Mouse (Mus musculus): ENCODE results near the gene Tenm3. TPM values are rescaled to one million over a fixed set of nuclear protein-coding genes. Genes with fewer than 3 reads are reported as not detected.

Gene Tenm3
- polyA plus RNA-seq, 1 experiment from 2014 or later, result 48.5 TPM

- no peaks in the 10 kb centered on the region for H3K9me3 ChIP-seq (replicated peaks)
- H3K36me3 ChIP-seq, result no peaks in the 10 kb centered on the region
- DNase-seq (ENCODE audit: low spot score), result no peak
- H3K27ac ChIP-seq, result no peak overlapping the region
- WGBS, result 91% methylated on average over 1 of the region's 1 CpGs
- peaks cover 11% of the 10 kb centered on the region; the same call in 1 of the 2 replicates for H3K4me1 ChIP-seq
- no peak overlapping the region for H3K4me3 ChIP-seq
- no peaks in the 10 kb centered on the region for H3K27me3 ChIP-seq (ENCODE audit: low read depth, poor library complexity, severe bottlenecking)
Observed at GRCm38 (mm10) chr8:48572941-48573340, 270.8 kb downstream of the Tenm3 start.

GRCm38 (mm10) chr8:48572345-48572744 lies 271.4 kb downstream of the Tenm3 start:
- 99% methylated on average over 2 of the region's 2 CpGs for WGBS
- H3K9me3 ChIP-seq (replicated peaks), result no peaks in the 10 kb centered on the region
- no peak for DNase-seq (ENCODE audit: low spot score)

GRCm38 (mm10) chr8:48568608-48569007 lies 275.1 kb downstream of the Tenm3 start:
- no peaks in the 10 kb centered on the region for H3K9me3 ChIP-seq (replicated peaks)
- DNase-seq (ENCODE audit: low spot score), result no peak
- H3K36me3 ChIP-seq, result no peaks in the 10 kb centered on the region
- H3K27ac ChIP-seq, result peak overlapping the region; percentile 50; the same call in 1 of the 2 replicates
- no peak overlapping the region for H3K4me3 ChIP-seq
- H3K27me3 ChIP-seq (ENCODE audit: low read depth, poor library complexity, severe bottlenecking), result no peaks in the 10 kb centered on the region
- 82% methylated on average over 4 of the region's 4 CpGs for WGBS
- peaks cover 19% of the 10 kb centered on the region; the same call in 1 of the 2 replicates for H3K4me1 ChIP-seq

More at GRCm38 (mm10) chr8:48572345-48572744, 271.4 kb downstream of the Tenm3 start:
- no peak overlapping the region for H3K27ac ChIP-seq
- no peaks in the 10 kb centered on the region for H3K36me3 ChIP-seq
- no peaks in the 10 kb centered on the region for H3K27me3 ChIP-seq (ENCODE audit: low read depth, poor library complexity, severe bottlenecking)
- H3K4me1 ChIP-seq, result peaks cover 14% of the 10 kb centered on the region; the same call in 1 of the 2 replicates
- no peak overlapping the region for H3K4me3 ChIP-seq

- Histone ChIP-seq H3K36me3 (no peaks in the 10 kb centered on the region), H3K9me3 (replicated peaks) (no peaks in the 10 kb centered on the region), H3K27ac (peak overlapping the region; percentile 50; the same call in 1 of the 2 replicates), H3K4me1 (peaks cover 19% of the 10 kb centered on the region; the same call in 1 of the 2 replicates), H3K27me3 (ENCODE audit: low read depth, poor library complexity, severe bottlenecking) (no peaks in the 10 kb centered on the region), H3K4me3 (no peak overlapping the region)
- DNase-seq (ENCODE audit: low spot score), result no peak
- 80% methylated on average over 10 of the region's 10 CpGs for WGBS
Observed at GRCm38 (mm10) chr8:48567929-48568607, 275.7 kb downstream of the Tenm3 start.

GRCm38 (mm10) chr8:48560227-48560626 lies 283.5 kb downstream of the Tenm3 start:
- Histone ChIP-seq H3K27me3 (ENCODE audit: low read depth, poor library complexity, severe bottlenecking) (no peaks in the 10 kb centered on the region), H3K9me3 (replicated peaks) (no peaks in the 10 kb centered on the region), H3K4me3 (no peak overlapping the region), H3K36me3 (no peaks in the 10 kb centered on the region), H3K4me1 (peaks cover 9% of the 10 kb centered on the region), H3K27ac (no peak overlapping the region)
- WGBS, result 86% methylated on average over 9 of the region's 9 CpGs
- no peak for DNase-seq (ENCODE audit: low spot score)

GRCm38 (mm10) chr8:48555546-48556141 lies 288.1 kb downstream of the Tenm3 start:
- H3K27ac ChIP-seq, result peak overlapping the region; percentile 99
- DNase-seq (ENCODE audit: low spot score), result peak; percentile 81
- H3K36me3 ChIP-seq, result no peaks in the 10 kb centered on the region
- no peaks in the 10 kb centered on the region for H3K27me3 ChIP-seq (ENCODE audit: low read depth, poor library complexity, severe bottlenecking)
- under 1% methylated on average over 55 of the region's 55 CpGs for WGBS
- H3K9me3 ChIP-seq (replicated peaks), result no peaks in the 10 kb centered on the region
- peaks cover 30% of the 10 kb centered on the region for H3K4me1 ChIP-seq
- peak overlapping the region; percentile 89 for H3K4me3 ChIP-seq

GRCm38 (mm10) chr8:48554762-48555545 lies 288.8 kb downstream of the Tenm3 start:
- Histone ChIP-seq H3K9me3 (replicated peaks) (no peaks in the 10 kb centered on the region), H3K27me3 (ENCODE audit: low read depth, poor library complexity, severe bottlenecking) (no peaks in the 10 kb centered on the region), H3K27ac (peak overlapping the region; percentile 99), H3K4me3 (peak overlapping the region; percentile 89), H3K4me1 (peaks cover 37% of the 10 kb centered on the region), H3K36me3 (no peaks in the 10 kb centered on the region)
- WGBS, result under 1% methylated on average over 84 of the region's 86 CpGs
- peak; percentile 91 for DNase-seq (ENCODE audit: low spot score)

- peaks cover 6% of the 10 kb centered on the region for H3K36me3 ChIP-seq
- H3K27ac ChIP-seq, result peak overlapping the region; percentile 99
- H3K27me3 ChIP-seq (ENCODE audit: low read depth, poor library complexity, severe bottlenecking), result no peaks in the 10 kb centered on the region
- peaks cover 34% of the 10 kb centered on the region for H3K4me1 ChIP-seq
- no peaks in the 10 kb centered on the region for H3K9me3 ChIP-seq (replicated peaks)
- WGBS, result under 1% methylated on average over 9 of the region's 9 CpGs
- peak; percentile 44 for DNase-seq (ENCODE audit: low spot score)
- H3K4me3 ChIP-seq, result peak overlapping the region; percentile 89
Observed at GRCm38 (mm10) chr8:48553791-48554288, 289.9 kb downstream of the Tenm3 start.

GRCm38 (mm10) chr8:48552306-48552705 lies 291.4 kb downstream of the Tenm3 start:
- Histone ChIP-seq H3K36me3 (peaks cover 19% of the 10 kb centered on the region), H3K27ac (no peak overlapping the region), H3K4me1 (peaks cover 34% of the 10 kb centered on the region), H3K4me3 (peak overlapping the region; percentile 89), H3K9me3 (replicated peaks) (no peaks in the 10 kb centered on the region), H3K27me3 (ENCODE audit: low read depth, poor library complexity, severe bottlenecking) (no peaks in the 10 kb centered on the region)
- 46% methylated on average over 2 of the region's 2 CpGs for WGBS
- DNase-seq (ENCODE audit: low spot score), result no peak

GRCm38 (mm10) chr8:48551370-48551769 lies 292.4 kb downstream of the Tenm3 start:
- no peak for DNase-seq (ENCODE audit: low spot score)
- Histone ChIP-seq H3K4me1 (peaks cover 34% of the 10 kb centered on the region), H3K36me3 (peaks cover 26% of the 10 kb centered on the region), H3K9me3 (replicated peaks) (no peaks in the 10 kb centered on the region), H3K27ac (no peak overlapping the region), H3K27me3 (ENCODE audit: low read depth, poor library complexity, severe bottlenecking) (no peaks in the 10 kb centered on the region), H3K4me3 (no peak overlapping the region)
- 81% methylated on average over 5 of the region's 5 CpGs for WGBS

- no peaks in the 10 kb centered on the region for H3K9me3 ChIP-seq (replicated peaks)
- H3K4me1 ChIP-seq, result peaks cover 28% of the 10 kb centered on the region
- no peak overlapping the region for H3K27ac ChIP-seq
- no peak for DNase-seq (ENCODE audit: low spot score)
- H3K27me3 ChIP-seq (ENCODE audit: low read depth, poor library complexity, severe bottlenecking), result no peaks in the 10 kb centered on the region
- H3K4me3 ChIP-seq, result no peak overlapping the region
- WGBS, result 93% methylated on average over 9 of the region's 9 CpGs
- H3K36me3 ChIP-seq, result peaks cover 26% of the 10 kb centered on the region
Observed at GRCm38 (mm10) chr8:48548908-48549307, 294.8 kb downstream of the Tenm3 start.

- Histone ChIP-seq H3K9me3 (replicated peaks) (no peaks in the 10 kb centered on the region), H3K36me3 (peaks cover 47% of the 10 kb centered on the region), H3K4me1 (peaks cover 12% of the 10 kb centered on the region), H3K27me3 (ENCODE audit: low read depth, poor library complexity, severe bottlenecking) (no peaks in the 10 kb centered on the region), H3K4me3 (no peak overlapping the region), H3K27ac (no peak overlapping the region)
- 90% methylated on average over 5 of the region's 5 CpGs for WGBS
- no peak for DNase-seq (ENCODE audit: low spot score)
Observed at GRCm38 (mm10) chr8:48545631-48546030, 298.1 kb downstream of the Tenm3 start.
